In genomic region chr19:29683844-29684540, GRCm38 (mm10) we compare ENCODE assay signal across 9 mouse cellular contexts. TPM values are rescaled to one million over a fixed set of nuclear protein-coding genes. Genes with fewer than 3 reads are reported as not detected.
DNase-seq lines count a peak whose midpoint lies in the region; ATAC-seq and TF ChIP-seq lines count a peak whose summit lies in the region.
"Had no signal": no experiment of that assay in that cellular context is flagged by ENCODE, and none has a peak within 500 bp of the region (broad histone marks: within the 10 kb centered on the region; RNA-seq: fewer than 3 reads in every experiment).

No protein-coding gene starts in this region.

- DNase-seq in ovary, postnatal 10 days (ENCODE audit: low spot score): peak; percentile 40
- DNase-seq in ovary, adult 18-20 months (ENCODE audit: low spot score): no peak
- peak; percentile 86 for DNase-seq in cerebellum, adult 8-10 months
- DNase-seq in frontal cortex, postnatal 10 days (ENCODE audit: low spot score in 2 of 2): peak; percentile 47 to 80
- DNase-seq in induced T-regulatory cell, adult 2 months (ENCODE audit: low read depth): peak; percentile 88
- DNase-seq in left cerebral cortex, postnatal 36 days (ENCODE audit: low spot score in 2 of 2): peak; percentile 70 to 79
- DNase-seq in midbrain, postnatal 0 days (ENCODE audit: low spot score): peak; percentile 88
- DNase-seq in spleen, postnatal 36 days (ENCODE audit: low spot score in 2 of 2): peak; percentile 65 to 69

- ATAC-seq in midbrain, postnatal 0 days (ENCODE audit: low FRiP score): peak; percentile 58; the same call in 1 of the 2 replicates

- no peaks in the 10 kb centered on the region for H3K36me3 ChIP-seq in midbrain, postnatal 0 days (ENCODE audit: insufficient read depth, low read length)
- H3K36me3 ChIP-seq: embryonic facial prominence, embryonic 13.5 days had no signal

- no peak overlapping the region for H3K9ac ChIP-seq in midbrain, postnatal 0 days (replicated peaks; ENCODE audit: low read length, poor library complexity, severe bottlenecking)
- H3K9ac ChIP-seq: embryonic facial prominence, embryonic 13.5 days had no signal

- no peaks in the 10 kb centered on the region for H3K27me3 ChIP-seq in midbrain, postnatal 0 days (ENCODE audit: insufficient read depth, low read length)
- H3K27me3 ChIP-seq: embryonic facial prominence, embryonic 13.5 days had no signal

- 55% methylated on average over 16 of the region's 16 CpGs for WGBS in midbrain, postnatal 0 days

- peak; percentile 90 for TF ChIP-seq CTCF in midbrain, postnatal 0 days (IDR thresholded peaks at IDR 0.05)

- H3K4me1 ChIP-seq in midbrain, postnatal 0 days (ENCODE audit: insufficient read depth, low read length): no peaks in the 10 kb centered on the region
- H3K4me1 ChIP-seq: embryonic facial prominence, embryonic 13.5 days had no signal

- no peaks in the 10 kb centered on the region for H3K9me3 ChIP-seq in midbrain, postnatal 0 days (ENCODE audit: low read length)

- no peak overlapping the region for H3K4me3 ChIP-seq in midbrain, postnatal 0 days (ENCODE audit: low read depth, low read length)
- H3K4me3 ChIP-seq: embryonic facial prominence, embryonic 13.5 days had no signal

- no peak overlapping the region for H3K27ac ChIP-seq in midbrain, postnatal 0 days (ENCODE audit: low read depth, low read length)
- H3K27ac ChIP-seq: embryonic facial prominence, embryonic 13.5 days had no signal

- no peak overlapping the region for H3K4me2 ChIP-seq in midbrain, postnatal 0 days (ENCODE audit: low read depth, low read length, poor library complexity, severe bottlenecking)
- H3K4me2 ChIP-seq: embryonic facial prominence, embryonic 13.5 days had no signal

- intact Hi-C loops in left cerebral cortex, postnatal 36 days (cut with DNase I): loop anchor here (1.0 to 10.0 kb wide), 3 partner anchors 137 to 521 kb away; no protein-coding TSS in a partner anchor

RNA-seq across cellular contexts. Expression of gene Mlana, which starts 13.6 kb away (rescaled TPM):
- under 1 TPM in 1 of 2 experiments, not detected in 1; 0.45 TPM for total RNA-seq in left cerebral cortex, postnatal 36 days (2021)
- not detected in 2 replicates for total RNA-seq in midbrain, postnatal 0 days (2014; rRNA removed)
- polyA plus RNA-seq in midbrain, postnatal 0 days (2015; fragmentation: Nextera tagmentation; extraction: Ambion mirVana): not detected in 2 replicates

RNA-seq across cellular contexts. Expression of gene Ermp1, which starts 35.8 kb away (rescaled TPM):
- total RNA-seq in left cerebral cortex, postnatal 36 days (2021): 10 to 100 TPM; 35.5 to 35.9 TPM
- 15.8 and 27.6 TPM in 2 replicates for total RNA-seq in midbrain, postnatal 0 days (2014; rRNA removed)
- 7.7 and 9.6 TPM in 2 replicates for polyA plus RNA-seq in midbrain, postnatal 0 days (2015; fragmentation: Nextera tagmentation; extraction: Ambion mirVana)
